Mouse (Mus musculus): ENCODE results near the gene Parp8. TPM values are rescaled to one million over a fixed set of nuclear protein-coding genes. Genes with fewer than 3 reads are reported as not detected.

Parp8 gene
- total and polyA plus RNA-seq, 2 experiments from 2014 or later: 7.9 to 11.0 TPM

DNA sequence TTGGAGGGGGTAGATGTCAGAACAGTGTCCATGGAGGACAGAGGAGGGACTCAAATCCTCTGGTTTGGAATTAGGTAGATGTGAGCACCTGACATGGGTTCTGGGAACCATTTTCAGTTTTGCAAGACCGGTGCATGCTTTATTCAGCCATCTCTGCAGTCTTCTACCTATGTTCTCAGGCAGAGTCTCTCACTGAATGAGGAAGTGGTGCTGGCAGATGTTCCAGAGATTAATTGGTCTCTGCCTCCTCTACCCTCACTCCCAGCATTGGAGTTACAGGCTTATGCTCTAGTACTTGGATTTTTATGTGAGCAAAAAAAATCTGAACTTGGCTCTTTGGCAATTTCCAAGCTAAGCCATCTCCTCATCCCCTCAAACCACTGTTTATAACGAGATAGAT lies 17.8 kb downstream of the Parp8 start:
- H3K36me3 ChIP-seq (replicated peaks; ENCODE audit: control insufficient read depth, insufficient read depth, low read length): no peaks in the 10 kb centered on the region
- H3K4me3 ChIP-seq (ENCODE audit: low read depth, low read length): no peak overlapping the region
- H3K27ac ChIP-seq (ENCODE audit: low read depth): no peak overlapping the region
- H3K9me3 ChIP-seq (replicated peaks; ENCODE audit: control insufficient read depth, low read length): no peaks in the 10 kb centered on the region
- no peak overlapping the region for H3K4me2 ChIP-seq (ENCODE audit: low read depth, low read length)
- no peak overlapping the region for H3K9ac ChIP-seq (replicated peaks; ENCODE audit: low read depth, low read length)
- no peak for TF ChIP-seq EP300 (IDR thresholded peaks at IDR 0.05; ENCODE audit: low read depth)
- DNase-seq (ENCODE audit: low spot score) (no peak), ATAC-seq (ENCODE audit: insufficient read depth, low read depth) (no peak)
- no peaks in the 10 kb centered on the region for H3K4me1 ChIP-seq (ENCODE audit: control insufficient read depth, insufficient read depth)
- H3K27me3 ChIP-seq (ENCODE audit: control insufficient read depth, insufficient read depth, low read length): no peaks in the 10 kb centered on the region
- WGBS: 71% methylated on average over 2 of the region's 2 CpGs

DNA sequence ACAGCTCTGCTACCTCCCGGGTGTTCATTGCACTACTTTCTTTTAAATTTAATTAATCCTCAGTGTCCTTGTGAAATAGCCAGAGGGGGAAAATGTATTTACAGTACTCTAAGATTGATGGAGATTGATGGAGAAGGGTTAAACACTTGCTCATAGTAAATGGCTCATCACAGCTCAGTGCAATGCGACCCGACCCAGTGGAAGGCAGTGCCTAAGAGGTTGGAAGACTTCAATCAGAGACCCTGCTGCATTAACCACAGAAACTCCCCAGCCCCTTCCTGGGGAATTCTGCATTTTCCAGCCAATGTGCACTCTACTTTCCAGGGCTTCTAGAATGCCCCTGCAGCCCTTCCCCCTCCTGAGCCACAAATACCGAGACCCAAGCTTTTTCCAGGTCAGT lies 18.7 kb downstream of the Parp8 start:
- H3K4me2 ChIP-seq (ENCODE audit: low read depth, low read length): no peak overlapping the region
- no peak overlapping the region for H3K9ac ChIP-seq (replicated peaks; ENCODE audit: low read depth, low read length)
- DNase-seq (ENCODE audit: low spot score) (no peak), ATAC-seq (ENCODE audit: insufficient read depth, low read depth) (no peak)
- H3K27ac ChIP-seq (ENCODE audit: low read depth): no peak overlapping the region
- no peaks in the 10 kb centered on the region for H3K9me3 ChIP-seq (replicated peaks; ENCODE audit: control insufficient read depth, low read length)
- H3K4me1 ChIP-seq (ENCODE audit: control insufficient read depth, insufficient read depth): no peaks in the 10 kb centered on the region
- WGBS: 56% methylated on average over 4 of the region's 4 CpGs
- no peak overlapping the region for H3K4me3 ChIP-seq (ENCODE audit: low read depth, low read length)
- no peaks in the 10 kb centered on the region for H3K36me3 ChIP-seq (replicated peaks; ENCODE audit: control insufficient read depth, insufficient read depth, low read length)
- no peaks in the 10 kb centered on the region for H3K27me3 ChIP-seq (ENCODE audit: control insufficient read depth, insufficient read depth, low read length)
- TF ChIP-seq CTCF (IDR thresholded peaks at IDR 0.05; ENCODE audit: low read depth) (no peak), EP300 (IDR thresholded peaks at IDR 0.05; ENCODE audit: low read depth) (no peak)

DNA sequence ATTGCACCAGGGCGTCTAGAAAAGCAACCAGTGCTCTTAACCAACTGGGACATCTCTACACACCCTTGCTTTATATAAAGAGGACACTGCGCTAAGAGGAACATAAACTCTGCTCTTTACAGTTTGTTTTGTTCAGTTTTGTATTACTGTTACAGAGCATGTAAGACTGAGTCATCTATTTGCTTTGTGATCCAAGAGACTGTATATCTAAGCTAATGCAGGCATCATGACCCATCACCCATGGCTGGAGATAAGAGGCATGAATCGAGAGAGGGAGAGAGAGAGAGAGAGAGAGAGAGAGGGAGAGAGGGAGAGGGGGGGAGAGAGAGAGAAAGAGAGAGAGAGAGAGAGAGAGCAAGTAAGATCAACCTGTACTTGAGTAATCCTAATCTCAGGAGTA lies 24.8 kb downstream of the Parp8 start:
- Histone ChIP-seq H3K36me3 (replicated peaks; ENCODE audit: control insufficient read depth, insufficient read depth, low read length) (no peaks in the 10 kb centered on the region; the same call in 1 of the 2 replicates), H3K27me3 (ENCODE audit: control insufficient read depth, insufficient read depth, low read length) (no peaks in the 10 kb centered on the region), H3K4me1 (ENCODE audit: control insufficient read depth, insufficient read depth) (no peaks in the 10 kb centered on the region), H3K4me3 (ENCODE audit: low read depth, low read length) (no peak overlapping the region), H3K27ac (ENCODE audit: low read depth) (no peak overlapping the region), H3K9ac (replicated peaks; ENCODE audit: low read depth, low read length) (no peak overlapping the region), H3K9me3 (replicated peaks; ENCODE audit: control insufficient read depth, low read length) (no peaks in the 10 kb centered on the region), H3K4me2 (ENCODE audit: low read depth, low read length) (no peak overlapping the region)
- TF ChIP-seq CTCF (IDR thresholded peaks at IDR 0.05; ENCODE audit: low read depth) (no peak), EP300 (IDR thresholded peaks at IDR 0.05; ENCODE audit: low read depth) (no peak)
- DNase-seq (ENCODE audit: low spot score) (no peak), ATAC-seq (ENCODE audit: insufficient read depth, low read depth) (no peak)
- WGBS: 63% methylated on average over 3 of the region's 3 CpGs

DNA sequence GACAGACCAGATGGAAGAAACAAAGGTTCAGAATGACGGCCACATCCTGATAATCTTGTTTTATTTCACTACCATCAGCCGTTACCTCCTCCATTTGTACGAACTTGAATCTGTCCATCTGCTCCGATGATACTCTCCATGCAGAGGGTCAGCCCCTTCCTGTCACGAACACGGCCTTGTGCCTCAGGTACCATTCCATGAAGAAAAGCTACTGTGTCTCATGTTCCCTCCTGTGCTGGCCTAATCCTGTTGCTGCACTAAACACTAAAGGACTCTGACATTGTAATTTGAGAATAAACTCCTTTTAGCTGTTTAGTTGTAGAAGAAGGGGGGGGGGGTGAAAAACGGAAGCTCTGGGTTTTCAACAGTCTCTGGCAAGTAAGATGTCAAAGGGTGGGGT lies 33.8 kb downstream of the Parp8 start:
- H3K9ac ChIP-seq (replicated peaks; ENCODE audit: low read depth, low read length): no peak overlapping the region
- no peak overlapping the region for H3K27ac ChIP-seq (ENCODE audit: low read depth)
- no peak for DNase-seq (ENCODE audit: low spot score)
- TF ChIP-seq CTCF (IDR thresholded peaks at IDR 0.05; ENCODE audit: low read depth): no peak
- TF ChIP-seq EP300 (IDR thresholded peaks at IDR 0.05; ENCODE audit: low read depth): no peak
- no peaks in the 10 kb centered on the region for H3K27me3 ChIP-seq (ENCODE audit: control insufficient read depth, insufficient read depth, low read length)
- no peak overlapping the region for H3K4me3 ChIP-seq (ENCODE audit: low read depth, low read length)
- H3K9me3 ChIP-seq (replicated peaks; ENCODE audit: control insufficient read depth, low read length): no peaks in the 10 kb centered on the region
- WGBS: 81% methylated on average over 7 of the region's 7 CpGs
- H3K4me2 ChIP-seq (ENCODE audit: low read depth, low read length): no peak overlapping the region
- ATAC-seq (ENCODE audit: insufficient read depth, low read depth): no peak
- no peaks in the 10 kb centered on the region for H3K4me1 ChIP-seq (ENCODE audit: control insufficient read depth, insufficient read depth)
- H3K36me3 ChIP-seq (replicated peaks; ENCODE audit: control insufficient read depth, insufficient read depth, low read length): no peaks in the 10 kb centered on the region

DNA sequence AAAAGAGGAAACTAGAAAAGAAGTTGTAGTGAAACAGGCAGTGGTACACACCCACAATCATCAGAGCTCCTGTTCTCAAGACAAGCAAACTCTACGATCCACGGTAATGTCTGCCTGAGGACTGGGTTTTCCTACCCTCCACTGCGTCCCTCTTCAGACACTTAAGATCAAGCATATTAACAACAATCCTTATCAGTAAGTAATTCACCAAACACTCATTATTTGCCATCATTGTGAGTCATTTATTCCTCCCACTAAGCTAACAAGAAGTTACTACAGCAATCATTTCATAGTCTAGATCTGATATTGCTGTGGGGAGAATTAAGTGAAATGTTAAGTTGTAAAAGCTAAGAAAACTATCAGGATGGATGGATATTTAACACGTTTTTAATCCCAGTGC lies 35.0 kb downstream of the Parp8 start:
- Histone ChIP-seq H3K27me3 (ENCODE audit: control insufficient read depth, insufficient read depth, low read length) (no peaks in the 10 kb centered on the region), H3K9ac (replicated peaks; ENCODE audit: low read depth, low read length) (no peak overlapping the region), H3K4me3 (ENCODE audit: low read depth, low read length) (no peak overlapping the region), H3K36me3 (replicated peaks; ENCODE audit: control insufficient read depth, insufficient read depth, low read length) (no peaks in the 10 kb centered on the region), H3K4me1 (ENCODE audit: control insufficient read depth, insufficient read depth) (no peaks in the 10 kb centered on the region), H3K27ac (ENCODE audit: low read depth) (no peak overlapping the region), H3K9me3 (replicated peaks; ENCODE audit: control insufficient read depth, low read length) (no peaks in the 10 kb centered on the region), H3K4me2 (ENCODE audit: low read depth, low read length) (no peak overlapping the region)
- ATAC-seq (ENCODE audit: insufficient read depth, low read depth) (no peak), DNase-seq (ENCODE audit: low spot score) (no peak)
- TF ChIP-seq CTCF (IDR thresholded peaks at IDR 0.05; ENCODE audit: low read depth): no peak
- TF ChIP-seq EP300 (IDR thresholded peaks at IDR 0.05; ENCODE audit: low read depth): no peak
- 63% methylated on average over 4 of the region's 4 CpGs for WGBS

DNA sequence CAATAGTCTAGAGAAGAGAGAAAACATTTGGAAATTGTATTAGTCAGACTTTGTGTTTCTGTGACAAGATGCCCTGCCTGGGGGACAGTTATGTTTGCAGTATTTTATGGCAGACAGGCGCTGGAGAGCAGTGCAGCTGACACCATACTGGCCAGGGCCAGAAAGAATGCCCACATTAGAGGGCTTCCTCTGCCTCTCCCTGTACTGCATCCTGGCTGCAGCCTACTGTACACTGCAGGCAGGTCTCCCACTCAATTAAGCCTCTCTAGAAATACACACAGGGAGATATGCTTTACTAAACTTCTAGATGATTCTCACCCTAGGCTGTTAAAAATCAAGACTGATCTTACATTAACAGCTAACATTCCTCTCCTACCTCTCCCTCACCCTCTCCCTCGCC lies 36.6 kb downstream of the Parp8 start:
- no peak for TF ChIP-seq CTCF (IDR thresholded peaks at IDR 0.05; ENCODE audit: low read depth)
- no peak for TF ChIP-seq EP300 (IDR thresholded peaks at IDR 0.05; ENCODE audit: low read depth)
- H3K27ac ChIP-seq (ENCODE audit: low read depth): no peak overlapping the region
- ATAC-seq (ENCODE audit: insufficient read depth, low read depth) (no peak), DNase-seq (ENCODE audit: low spot score) (no peak)
- no peak overlapping the region for H3K9ac ChIP-seq (replicated peaks; ENCODE audit: low read depth, low read length)
- H3K36me3 ChIP-seq (replicated peaks; ENCODE audit: control insufficient read depth, insufficient read depth, low read length): no peaks in the 10 kb centered on the region
- no peak overlapping the region for H3K4me3 ChIP-seq (ENCODE audit: low read depth, low read length)
- no peaks in the 10 kb centered on the region for H3K27me3 ChIP-seq (ENCODE audit: control insufficient read depth, insufficient read depth, low read length)
- H3K4me2 ChIP-seq (ENCODE audit: low read depth, low read length): no peak overlapping the region
- 77% methylated on average over 2 of the region's 2 CpGs for WGBS
- no peaks in the 10 kb centered on the region for H3K4me1 ChIP-seq (ENCODE audit: control insufficient read depth, insufficient read depth)
- no peaks in the 10 kb centered on the region for H3K9me3 ChIP-seq (replicated peaks; ENCODE audit: control insufficient read depth, low read length)
